Mouse (Mus musculus): ENCODE measurements around the gene Akr1c21.

The Akr1c21 gene

DNA sequence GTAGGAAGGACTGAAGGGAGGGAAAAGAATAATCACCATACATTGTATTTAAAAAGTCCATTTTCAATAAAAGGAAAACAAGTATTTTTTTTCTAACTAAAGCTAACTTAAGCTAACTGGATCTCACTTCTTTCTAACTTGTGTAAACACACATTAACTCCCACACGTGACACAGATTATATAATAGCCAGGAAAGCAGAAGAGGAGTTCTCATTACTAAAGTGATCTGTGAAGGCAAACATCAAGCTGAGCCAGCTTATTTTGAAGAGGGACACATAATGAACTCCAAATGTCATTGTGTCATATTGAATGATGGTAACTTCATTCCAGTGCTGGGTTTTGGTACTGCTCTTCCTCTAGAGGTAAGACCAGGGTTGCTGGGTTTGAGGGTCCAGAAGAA lies at the start of gene Akr1c21:
Akr1c21 (plus strand) TSS at position 205 of the 400 bp plus-strand sequence.
- no peak for DNase-seq (ENCODE audit: low read depth, low spot score)

DNA sequence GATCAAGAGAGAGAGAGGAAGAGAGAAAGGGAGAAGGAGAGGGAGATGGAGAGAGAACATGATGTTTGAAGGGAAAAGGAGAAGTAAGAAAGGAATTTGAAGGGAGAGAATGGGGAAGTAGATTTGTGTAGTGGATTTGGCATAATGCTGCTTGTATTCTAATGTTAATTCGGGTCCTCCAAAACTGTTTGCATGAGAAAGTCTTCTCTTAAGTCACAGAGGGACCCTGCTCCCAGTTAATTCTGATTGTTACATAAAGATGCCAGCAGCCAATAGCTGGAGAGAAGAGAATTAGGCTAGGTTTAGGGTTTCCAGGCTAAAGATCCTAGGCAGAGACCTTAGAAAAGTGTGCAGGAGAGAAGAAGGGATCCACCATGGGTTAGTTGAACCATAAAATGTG lies 14.7 kb upstream of the Akr1c21 start:
- DNase-seq (ENCODE audit: low read depth, low spot score): peak; percentile 73

DNA sequence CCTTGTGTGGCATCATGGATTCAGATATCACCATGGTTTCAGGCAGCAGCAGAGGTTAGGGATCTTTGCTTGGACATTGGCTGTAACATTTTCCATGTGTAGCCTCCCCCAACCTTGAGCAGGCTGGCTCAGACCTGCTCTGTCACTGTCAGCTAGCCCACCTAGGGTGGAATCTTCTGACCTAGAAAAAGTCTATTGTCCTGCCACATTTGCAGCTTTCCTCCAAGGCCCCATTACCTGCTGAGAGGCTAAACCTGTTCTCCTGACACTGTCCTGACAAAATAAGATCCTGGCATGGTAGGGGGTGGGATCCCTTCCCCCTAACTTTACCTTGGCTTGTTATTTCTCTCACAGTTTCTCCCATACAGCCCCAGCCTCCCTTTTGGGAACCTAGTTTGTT lies 13.4 kb upstream of the Akr1c21 start:
- peak; percentile 46 for DNase-seq (ENCODE audit: low read depth, low spot score)

DNA sequence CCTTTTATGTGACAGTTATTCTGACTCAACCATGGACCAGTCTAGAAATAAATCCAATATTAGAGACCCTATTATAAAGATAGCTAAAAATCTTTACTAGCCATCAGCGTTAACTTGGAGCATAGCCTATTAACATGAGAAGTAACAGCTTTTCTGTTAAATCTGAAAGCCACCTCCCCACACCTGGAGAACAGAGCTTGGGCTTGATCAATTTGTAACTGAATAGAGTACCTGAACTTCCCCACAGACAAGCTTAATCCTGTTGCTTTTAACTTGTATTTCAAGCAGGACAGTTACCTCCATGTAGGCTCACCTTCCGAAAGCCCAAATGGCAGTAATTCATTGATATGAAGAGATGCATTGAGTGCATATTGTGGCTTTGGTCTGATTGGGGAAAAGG lies 7.9 kb upstream of the Akr1c21 start:
- peak; percentile 52 for DNase-seq (ENCODE audit: low read depth, low spot score)

DNA sequence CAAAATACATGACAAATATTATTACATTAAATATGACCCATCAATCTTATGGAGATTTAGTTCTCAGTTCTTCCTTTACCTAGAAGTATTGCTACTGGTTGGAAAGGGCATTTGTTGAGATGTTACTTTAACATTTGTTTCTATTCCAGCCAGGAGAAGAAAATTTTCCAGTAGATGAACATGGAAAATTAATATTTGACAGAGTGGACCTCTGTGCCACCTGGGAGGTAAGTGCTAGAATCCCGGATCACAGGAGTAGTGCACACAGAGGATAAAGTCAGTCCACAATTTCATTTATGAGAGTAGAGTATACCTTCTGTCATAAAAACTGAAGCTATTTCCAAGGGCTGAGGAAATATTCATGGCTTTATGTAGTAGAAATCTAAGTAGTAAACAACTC lies 3.0 kb downstream of the Akr1c21 start:
- DNase-seq (ENCODE audit: low read depth, low spot score): no peak

DNA sequence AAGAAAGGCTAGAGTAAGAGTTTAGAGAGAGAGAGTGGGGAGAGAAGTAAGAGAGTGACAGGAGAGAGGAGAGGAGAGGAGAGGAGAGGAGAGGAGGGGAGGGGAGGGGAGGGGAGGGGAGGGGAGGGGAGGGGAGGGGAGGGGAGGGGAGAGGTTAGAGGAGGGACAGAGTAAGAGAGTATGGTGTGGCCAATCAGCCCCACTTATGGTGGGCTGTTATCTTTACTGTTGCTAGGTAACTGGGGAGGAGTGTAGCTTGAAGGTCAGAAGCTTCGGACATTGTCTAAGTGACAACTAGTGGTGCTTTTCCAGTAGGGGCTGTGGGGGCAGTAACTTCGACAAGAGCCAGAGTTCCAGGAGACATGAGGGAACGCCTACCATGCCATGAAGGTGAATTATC lies 29.6 kb downstream of the Akr1c21 start:
- DNase-seq (ENCODE audit: low read depth, low spot score): peak; percentile 6

DNA sequence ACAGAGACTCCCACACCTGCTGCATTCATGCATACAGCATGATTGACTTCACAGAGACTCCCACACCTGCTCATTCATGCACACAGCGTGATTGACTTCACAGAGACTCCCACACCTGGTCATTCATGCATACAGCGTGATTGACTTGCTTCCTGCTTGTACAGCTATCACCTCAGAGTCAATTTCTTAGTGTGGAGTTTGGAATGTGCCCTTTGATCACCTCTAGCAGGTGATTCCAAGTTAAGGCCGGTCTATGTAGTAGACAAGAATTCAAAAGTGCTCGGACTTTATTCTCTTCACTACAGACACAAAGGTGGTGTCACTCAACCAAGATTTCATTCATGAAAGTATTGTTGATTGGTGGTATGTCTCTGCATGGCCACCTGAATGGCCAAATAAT lies 32.9 kb downstream of the Akr1c21 start:
- no peak for DNase-seq (ENCODE audit: low read depth, low spot score)

DNA sequence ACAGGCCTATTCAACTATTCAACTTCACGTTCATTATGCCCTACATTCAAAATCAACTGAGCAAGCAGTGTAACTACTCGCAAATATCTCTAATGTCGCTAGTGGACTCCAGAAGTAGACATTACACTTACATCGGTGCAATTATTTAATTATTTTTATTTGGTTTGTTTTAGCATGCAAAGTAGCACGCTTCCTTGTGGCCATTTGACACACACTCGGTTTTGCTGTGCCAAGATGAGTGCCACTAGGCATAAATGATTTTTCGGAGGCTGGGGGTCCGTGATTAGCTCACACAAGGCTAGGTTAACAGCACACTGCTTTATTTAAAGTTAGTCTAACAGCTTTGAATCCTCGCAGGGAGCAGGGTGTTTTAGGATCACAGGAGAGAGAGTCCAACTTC lies 34.7 kb downstream of the Akr1c21 start:
- DNase-seq (ENCODE audit: low read depth, low spot score): no peak

DNA sequence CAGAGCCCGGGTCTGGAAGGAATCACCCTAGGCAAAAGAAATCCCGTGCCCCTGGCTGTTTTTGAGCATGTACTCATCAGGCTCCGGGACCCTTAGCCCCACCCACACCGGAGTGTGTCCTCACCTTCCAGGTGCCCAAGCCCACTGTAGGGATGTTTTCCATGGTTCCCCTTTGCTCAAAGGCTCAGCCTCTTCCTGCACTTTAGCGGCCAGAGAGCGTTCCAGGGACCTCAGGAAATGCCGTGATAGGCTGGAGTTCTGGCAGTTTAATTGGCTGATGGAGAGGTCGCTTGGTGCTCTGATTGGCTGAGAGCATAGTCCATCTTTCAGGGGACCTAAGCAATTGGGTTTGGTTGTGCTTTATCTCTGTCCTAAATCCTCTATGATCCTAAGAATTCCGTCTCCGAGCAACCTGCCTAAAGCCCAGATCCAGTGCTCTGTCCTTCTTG lies 35.1 kb downstream of the Akr1c21 start, which contains the start of gene Akr1e1:
Akr1e1 (minus strand) TSS at position 214 of the 449 bp plus-strand sequence.
- peak; percentile 96 for DNase-seq (ENCODE audit: low read depth, low spot score)

DNA sequence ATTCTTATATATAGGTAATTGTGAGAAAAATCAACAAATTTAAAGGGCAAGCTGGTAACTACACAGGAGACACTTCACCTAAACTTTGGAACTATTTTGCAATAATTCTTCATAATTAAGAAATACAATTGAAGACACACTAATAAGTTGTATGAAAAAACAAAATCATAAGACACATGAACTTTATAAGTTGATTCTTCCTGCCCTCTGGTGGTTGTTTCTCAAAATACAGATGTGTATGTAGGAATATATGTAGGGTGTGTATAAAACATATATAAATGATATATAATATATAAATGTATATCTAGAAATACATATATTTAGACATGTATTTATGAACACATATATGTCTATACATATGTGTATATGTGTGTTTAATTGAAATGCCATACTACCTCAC lies 37.0 kb downstream of the Akr1c21 start:
- peak; percentile 16 for DNase-seq (ENCODE audit: low read depth, low spot score)
